ENCODE assay signal across 23 mouse cellular contexts in genomic region chr1:19111020-19111419, GRCm38 (mm10). TPM values are rescaled to one million over a fixed set of nuclear protein-coding genes. Genes with fewer than 3 reads are reported as not detected.
"Had no signal": no experiment of that assay in that cellular context is flagged by ENCODE, and none has a peak within 500 bp of the region (broad histone marks: within the 10 kb centered on the region; RNA-seq: fewer than 3 reads in every experiment).

No protein-coding gene starts in this region.

- H3K9me3 ChIP-seq: limb, embryonic 13.5 days; neural tube, embryonic 15.5 days had no signal

- DNase-seq: kidney, adult 11 months; kidney, adult 9 months; kidney, postnatal 36 days; layer of hippocampus, adult 9-11 months; layer of hippocampus, postnatal 36 days; lung, adult 18-20 months; lung, postnatal 36 days; right cerebral cortex, adult 18-20 months; right cerebral cortex, postnatal 25 days; thymus, postnatal 14 days had no signal

- H3K27ac ChIP-seq: kidney, postnatal 0 days; limb, embryonic 13.5 days; liver, embryonic 14.5 days; neural tube, embryonic 15.5 days; stomach, postnatal 0 days had no signal

- H3K4me1 ChIP-seq: limb, embryonic 13.5 days; neural tube, embryonic 15.5 days had no signal

- H3K4me3 ChIP-seq: limb, embryonic 13.5 days; myocyte; neural tube, embryonic 15.5 days had no signal

- H3K9ac ChIP-seq: limb, embryonic 13.5 days; liver, embryonic 14.5 days; neural tube, embryonic 15.5 days had no signal

- H3K4me2 ChIP-seq: limb, embryonic 13.5 days; neural tube, embryonic 15.5 days had no signal

- H3K36me3 ChIP-seq: limb, embryonic 13.5 days; neural tube, embryonic 15.5 days had no signal

RNA-seq across cellular contexts. Expression of gene Tfap2d, which starts 8.2 kb away (rescaled TPM):
- total RNA-seq: layer of hippocampus, adult 18-20 months; layer of hippocampus, postnatal 36 days; liver, adult 2 months; megakaryocyte, adult 5-6 weeks had no signal
- polyA plus RNA-seq: intestine, embryonic 14.5 days; kidney, postnatal 0 days; liver, embryonic 14.5 days; lung, embryonic 16.5 days; myocyte; neural tube, embryonic 11.5 days; neural tube, embryonic 15.5 days; small intestine, adult 2 months; stomach, postnatal 0 days had no signal
